Comparison of ENCODE assay signal across 10 mouse cellular contexts in genomic region chr16:26519596-26519995, GRCm38 (mm10). TPM values are rescaled to one million over a fixed set of nuclear protein-coding genes. Genes with fewer than 3 reads are reported as not detected.
DNase-seq lines count a peak whose midpoint lies in the region; ATAC-seq and TF ChIP-seq lines count a peak whose summit lies in the region.
"Had no signal": no experiment of that assay in that cellular context is flagged by ENCODE, and none has a peak within 500 bp of the region (broad histone marks: within the 10 kb centered on the region; RNA-seq: fewer than 3 reads in every experiment).

No protein-coding gene starts in this region.

- no peak overlapping the region for H3K9ac ChIP-seq in forebrain, postnatal 0 days
- no peak overlapping the region for H3K9ac ChIP-seq in forebrain, embryonic 12.5 days
- no peak overlapping the region for H3K9ac ChIP-seq in lung, embryonic 14.5 days
- no peak overlapping the region for H3K9ac ChIP-seq in hindbrain, embryonic 16.5 days (ENCODE audit: low read depth, low read length)
- H3K9ac ChIP-seq: liver, embryonic 13.5 days had no signal

- no peaks in the 10 kb centered on the region for H3K27me3 ChIP-seq in forebrain, postnatal 0 days (ENCODE audit: insufficient read depth, low read length)
- H3K27me3 ChIP-seq in forebrain, embryonic 12.5 days = no peaks in the 10 kb centered on the region
- no peaks in the 10 kb centered on the region for H3K27me3 ChIP-seq in lung, embryonic 14.5 days (ENCODE audit: insufficient read depth, low read length)
- H3K27me3 ChIP-seq in hindbrain, embryonic 16.5 days (replicated peaks; ENCODE audit: control insufficient read depth, insufficient read depth, low read length) = no peaks in the 10 kb centered on the region
- H3K27me3 ChIP-seq: liver, embryonic 13.5 days had no signal

- no peaks in the 10 kb centered on the region for H3K36me3 ChIP-seq in forebrain, postnatal 0 days (ENCODE audit: insufficient read depth)
- no peaks in the 10 kb centered on the region for H3K36me3 ChIP-seq in forebrain, embryonic 12.5 days (replicated peaks)
- no peaks in the 10 kb centered on the region for H3K36me3 ChIP-seq in lung, embryonic 14.5 days (ENCODE audit: insufficient read depth)
- no peaks in the 10 kb centered on the region for H3K36me3 ChIP-seq in hindbrain, embryonic 16.5 days (ENCODE audit: control insufficient read depth, insufficient read depth, low read length)
- H3K36me3 ChIP-seq: liver, embryonic 13.5 days had no signal

- intact Hi-C loops in gastrocnemius, postnatal 14 days (cut with DNase I; ENCODE audit: low total_unique reads) = no loop called here

- H3K27ac ChIP-seq in forebrain, postnatal 0 days (ENCODE audit: low read depth, low read length) = no peak overlapping the region
- no peak overlapping the region for H3K27ac ChIP-seq in forebrain, embryonic 12.5 days
- no peak overlapping the region for H3K27ac ChIP-seq in lung, embryonic 14.5 days (ENCODE audit: low read depth)
- H3K27ac ChIP-seq in hindbrain, embryonic 16.5 days (ENCODE audit: low read depth, low read length) = no peak overlapping the region
- H3K27ac ChIP-seq: liver, embryonic 13.5 days had no signal

- H3K4me1 ChIP-seq in forebrain, postnatal 0 days (ENCODE audit: insufficient read depth) = no peaks in the 10 kb centered on the region
- H3K4me1 ChIP-seq in forebrain, embryonic 12.5 days = no peaks in the 10 kb centered on the region
- no peaks in the 10 kb centered on the region for H3K4me1 ChIP-seq in lung, embryonic 14.5 days (ENCODE audit: insufficient read depth)
- no peaks in the 10 kb centered on the region for H3K4me1 ChIP-seq in hindbrain, embryonic 16.5 days (ENCODE audit: control insufficient read depth, insufficient read depth, low read depth, low read length)
- H3K4me1 ChIP-seq: liver, embryonic 13.5 days had no signal

- no peak for DNase-seq in forebrain, postnatal 0 days
- peak; percentile 64 for DNase-seq in lung, embryonic 14.5 days
- DNase-seq in lung, postnatal 25 days (ENCODE audit: low spot score) = no peak
- DNase-seq in adrenal gland, postnatal 36 days = peak; percentile 4 to 34
- DNase-seq in layer of hippocampus, postnatal 10 days (ENCODE audit: low spot score in 2 of 2) = peak; percentile 24 to 50
- DNase-seq in gastrocnemius, postnatal 14 days = no peak
- DNase-seq: liver, embryonic 13.5 days had no signal

- no peak for ATAC-seq in forebrain, postnatal 0 days
- no peak for ATAC-seq in forebrain, embryonic 12.5 days (ENCODE audit: low FRiP score)
- no peak for ATAC-seq in lung, embryonic 14.5 days (ENCODE audit: insufficient read depth)
- no peak for ATAC-seq in hindbrain, embryonic 16.5 days

- H3K9me3 ChIP-seq in forebrain, postnatal 0 days (ENCODE audit: low read length) = no peaks in the 10 kb centered on the region
- no peaks in the 10 kb centered on the region for H3K9me3 ChIP-seq in forebrain, embryonic 12.5 days
- H3K9me3 ChIP-seq in lung, embryonic 14.5 days (ENCODE audit: low read depth, low read length) = no peaks in the 10 kb centered on the region
- no peaks in the 10 kb centered on the region for H3K9me3 ChIP-seq in hindbrain, embryonic 16.5 days (ENCODE audit: control insufficient read depth, low read length)
- H3K9me3 ChIP-seq: liver, embryonic 13.5 days had no signal

- H3K4me2 ChIP-seq in forebrain, postnatal 0 days (ENCODE audit: low read depth) = no peak overlapping the region
- H3K4me2 ChIP-seq in forebrain, embryonic 12.5 days = no peak overlapping the region
- no peak overlapping the region for H3K4me2 ChIP-seq in lung, embryonic 14.5 days
- no peak overlapping the region for H3K4me2 ChIP-seq in hindbrain, embryonic 16.5 days (ENCODE audit: low read length)
- H3K4me2 ChIP-seq: liver, embryonic 13.5 days had no signal

- 50% methylated on average over 2 of the region's 2 CpGs for WGBS in forebrain, postnatal 0 days
- WGBS in forebrain, embryonic 12.5 days = 60% methylated on average over 2 of the region's 2 CpGs
- 39% methylated on average over 2 of the region's 2 CpGs for WGBS in lung, embryonic 14.5 days
- 61% methylated on average over 2 of the region's 2 CpGs for WGBS in hindbrain, embryonic 16.5 days

- no peak overlapping the region for H3K4me3 ChIP-seq in forebrain, postnatal 0 days (ENCODE audit: low read depth, low read length)
- no peak overlapping the region for H3K4me3 ChIP-seq in forebrain, embryonic 12.5 days (replicated peaks)
- H3K4me3 ChIP-seq in lung, embryonic 14.5 days (ENCODE audit: low read depth, low read length) = no peak overlapping the region
- no peak overlapping the region for H3K4me3 ChIP-seq in hindbrain, embryonic 16.5 days (ENCODE audit: low read length)
- H3K4me3 ChIP-seq: liver, embryonic 13.5 days had no signal

- TF ChIP-seq CTCF in forebrain, postnatal 0 days (IDR thresholded peaks at IDR 0.05; ENCODE audit: low read depth) = peak; percentile 56
- peak; percentile 65 for TF ChIP-seq CTCF in lung, embryonic 14.5 days (IDR thresholded peaks at IDR 0.05; ENCODE audit: low read depth)

RNA-seq across cellular contexts. Expression of gene Tmem207, which starts 7.0 kb away (rescaled TPM):
- total RNA-seq in forebrain, postnatal 0 days (2014; rRNA removed) = not detected in 2 replicates
- not detected in 2 replicates for polyA plus RNA-seq in forebrain, postnatal 0 days (2015; fragmentation: Nextera tagmentation; extraction: Ambion mirVana)
- polyA plus RNA-seq in forebrain, embryonic 12.5 days (2016; fragmentation: Nextera tagmentation; extraction: Ambion mirVana) = 0.09 TPM in 1 of 2 replicates, not detected in the other
- polyA plus RNA-seq in lung, embryonic 14.5 days (2014; fragmentation: Nextera tagmentation; extraction: Ambion mirVana) = not detected in 2 replicates
- not detected for total RNA-seq in adrenal gland, postnatal 36 days (2021)
- not detected for total RNA-seq in layer of hippocampus, postnatal 10 days (2021)
- not detected in 2 replicates for polyA plus RNA-seq in hindbrain, embryonic 16.5 days (2015; fragmentation: Nextera tagmentation; extraction: Ambion mirVana)
- total RNA-seq in gastrocnemius, postnatal 14 days (2021) = not detected
- polyA plus RNA-seq: liver, embryonic 13.5 days; small intestine, adult 2 months had no signal

RNA-seq across cellular contexts. Expression of gene Cldn16, which starts 56.7 kb away (rescaled TPM):
- total RNA-seq in forebrain, postnatal 0 days (2014; rRNA removed) = not detected in 2 replicates
- polyA plus RNA-seq in forebrain, postnatal 0 days (2015; fragmentation: Nextera tagmentation; extraction: Ambion mirVana) = 0.35 TPM in 1 of 2 replicates, not detected in the other
- polyA plus RNA-seq in forebrain, embryonic 12.5 days (2016; fragmentation: Nextera tagmentation; extraction: Ambion mirVana) = not detected in 2 replicates
- polyA plus RNA-seq in lung, embryonic 14.5 days (2014; fragmentation: Nextera tagmentation; extraction: Ambion mirVana) = not detected in 2 replicates
- total RNA-seq in adrenal gland, postnatal 36 days (2021) = not detected
- not detected for total RNA-seq in layer of hippocampus, postnatal 10 days (2021)
- not detected in 2 replicates for polyA plus RNA-seq in hindbrain, embryonic 16.5 days (2015; fragmentation: Nextera tagmentation; extraction: Ambion mirVana)
- total RNA-seq in gastrocnemius, postnatal 14 days (2021) = not detected
- polyA plus RNA-seq: liver, embryonic 13.5 days; small intestine, adult 2 months had no signal

Comparison
In these comparisons a context has a peak if more than half of its experiments do, and no peak if none do; other contexts are left out.
1. DNase-seq: peak in lung, embryonic 14.5 days (single experiment), adrenal gland, postnatal 36 days (2 of 2) and layer of hippocampus, postnatal 10 days (2 of 2); none in forebrain, postnatal 0 days (single experiment), lung, postnatal 25 days (single experiment) and gastrocnemius, postnatal 14 days (single experiment).